In the genomic region with DNA sequence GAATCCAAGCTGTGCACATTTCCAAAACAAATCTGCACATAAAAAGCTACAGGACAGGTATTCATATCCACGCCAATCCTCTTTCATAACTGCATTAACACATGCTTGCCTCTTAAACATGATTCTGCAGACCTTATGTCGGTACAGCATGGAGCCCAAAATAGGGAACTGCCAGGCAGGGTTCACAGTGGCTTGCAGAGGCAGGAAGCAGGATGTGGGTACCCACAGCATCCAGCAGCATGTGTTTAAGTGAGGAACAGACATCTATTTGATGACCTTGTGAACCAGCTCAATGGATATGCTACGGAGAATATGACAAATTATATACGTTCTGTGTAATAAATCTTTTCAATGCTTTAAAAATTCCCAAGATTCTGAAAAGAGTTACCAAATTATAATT, we compare ENCODE assay signal across 15 mouse cellular contexts.
DNase-seq lines count a peak whose midpoint lies in the region; ATAC-seq and TF ChIP-seq lines count a peak whose summit lies in the region.
"Had no signal": no experiment of that assay in that cellular context is flagged by ENCODE, and none has a peak within 500 bp of the region (broad histone marks: within the 10 kb centered on the region; RNA-seq: fewer than 3 reads in every experiment).

No protein-coding gene starts in this region.

- no peaks in the 10 kb centered on the region for H3K4me1 ChIP-seq in liver, embryonic 13.5 days (replicated peaks)
- H3K4me1 ChIP-seq in liver, embryonic 12.5 days, result no peaks in the 10 kb centered on the region
- H3K4me1 ChIP-seq in liver, postnatal 0 days (ENCODE audit: insufficient read depth), result no peaks in the 10 kb centered on the region
- H3K4me1 ChIP-seq in forebrain, embryonic 15.5 days, result no peaks in the 10 kb centered on the region
- H3K4me1 ChIP-seq: embryonic facial prominence, embryonic 15.5 days; hindbrain, embryonic 12.5 days; neural tube, embryonic 13.5 days had no signal

- no peaks in the 10 kb centered on the region for H3K27me3 ChIP-seq in liver, embryonic 13.5 days
- no peaks in the 10 kb centered on the region for H3K27me3 ChIP-seq in liver, embryonic 12.5 days (replicated peaks)
- H3K27me3 ChIP-seq in liver, postnatal 0 days (ENCODE audit: insufficient read depth, low read length), result no peaks in the 10 kb centered on the region
- H3K27me3 ChIP-seq in forebrain, embryonic 15.5 days, result no peaks in the 10 kb centered on the region
- H3K27me3 ChIP-seq: embryonic facial prominence, embryonic 15.5 days; hindbrain, embryonic 12.5 days; neural tube, embryonic 13.5 days had no signal

- WGBS in liver, embryonic 13.5 days (ENCODE audit: insufficient replicate concordance), result 15% methylated on average over 4 of the region's 4 CpGs
- 21% methylated on average over 4 of the region's 4 CpGs for WGBS in liver, embryonic 12.5 days (ENCODE audit: insufficient replicate concordance)
- 28% methylated on average over 4 of the region's 4 CpGs for WGBS in liver, postnatal 0 days (ENCODE audit: insufficient replicate concordance)
- WGBS in forebrain, embryonic 15.5 days, result 92% methylated on average over 4 of the region's 4 CpGs

- H3K36me3 ChIP-seq in liver, embryonic 13.5 days, result no peaks in the 10 kb centered on the region
- H3K36me3 ChIP-seq in liver, embryonic 12.5 days, result no peaks in the 10 kb centered on the region
- no peaks in the 10 kb centered on the region for H3K36me3 ChIP-seq in liver, postnatal 0 days (replicated peaks; ENCODE audit: insufficient read depth, low read length)
- H3K36me3 ChIP-seq in forebrain, embryonic 15.5 days, result no peaks in the 10 kb centered on the region
- H3K36me3 ChIP-seq: embryonic facial prominence, embryonic 15.5 days; hindbrain, embryonic 12.5 days; neural tube, embryonic 13.5 days had no signal

- no peak overlapping the region for H3K4me3 ChIP-seq in liver, embryonic 13.5 days (replicated peaks)
- H3K4me3 ChIP-seq in liver, embryonic 12.5 days, result no peak overlapping the region
- no peak overlapping the region for H3K4me3 ChIP-seq in liver, postnatal 0 days (ENCODE audit: low read depth, low read length)
- H3K4me3 ChIP-seq in forebrain, embryonic 15.5 days, result no peak overlapping the region
- H3K4me3 ChIP-seq: embryonic facial prominence, embryonic 15.5 days; hindbrain, embryonic 12.5 days; left cerebral cortex, adult 2 months; neural tube, embryonic 13.5 days had no signal

- H3K4me2 ChIP-seq in liver, embryonic 13.5 days, result no peak overlapping the region
- H3K4me2 ChIP-seq in liver, embryonic 12.5 days, result no peak overlapping the region
- H3K4me2 ChIP-seq in liver, postnatal 0 days (ENCODE audit: low read depth, low read length), result no peak overlapping the region
- no peak overlapping the region for H3K4me2 ChIP-seq in forebrain, embryonic 15.5 days (replicated peaks)
- H3K4me2 ChIP-seq: embryonic facial prominence, embryonic 15.5 days; hindbrain, embryonic 12.5 days; lung, embryonic 14.5 days; neural tube, embryonic 13.5 days had no signal

- no peak overlapping the region for H3K9ac ChIP-seq in liver, embryonic 13.5 days
- no peak overlapping the region for H3K9ac ChIP-seq in liver, embryonic 12.5 days
- H3K9ac ChIP-seq in liver, postnatal 0 days (replicated peaks), result no peak overlapping the region
- H3K9ac ChIP-seq in forebrain, embryonic 15.5 days (replicated peaks), result no peak overlapping the region
- H3K9ac ChIP-seq: embryonic facial prominence, embryonic 15.5 days; hindbrain, embryonic 12.5 days; lung, embryonic 14.5 days; neural tube, embryonic 13.5 days had no signal

- no peak overlapping the region for H3K27ac ChIP-seq in liver, embryonic 13.5 days
- H3K27ac ChIP-seq in liver, embryonic 12.5 days, result no peak overlapping the region
- no peak overlapping the region for H3K27ac ChIP-seq in liver, postnatal 0 days (ENCODE audit: low read depth)
- H3K27ac ChIP-seq in forebrain, embryonic 15.5 days (replicated peaks), result no peak overlapping the region
- H3K27ac ChIP-seq: embryonic facial prominence, embryonic 15.5 days; hindbrain, embryonic 12.5 days; left cerebral cortex, adult 2 months; neural tube, embryonic 13.5 days had no signal

- TF ChIP-seq CTCF in liver, postnatal 0 days (IDR thresholded peaks at IDR 0.05; ENCODE audit: low read depth), result no peak

- peak; percentile 4 for DNase-seq in liver, embryonic 13.5 days
- DNase-seq in liver, postnatal 0 days, result peak; percentile 48
- peak; percentile 17 for DNase-seq in skeletal muscle tissue, adult 2 months (ENCODE audit: low read depth, low spot score)
- DNase-seq in cerebellum, postnatal 36 days, result no peak
- no peak for DNase-seq in gastrocnemius, postnatal 14 days
- no peak for DNase-seq in frontal cortex, postnatal 36 days (ENCODE audit: low spot score in 2 of 2)
- DNase-seq: cerebellum, adult 11 months; kidney, postnatal 14 days; lung, embryonic 14.5 days had no signal

- intact Hi-C loops in gastrocnemius, postnatal 14 days (cut with DNase I; ENCODE audit: low total_unique reads), result no loop called here

- no peak for ATAC-seq in liver, embryonic 13.5 days (ENCODE audit: low read depth)
- ATAC-seq in liver, embryonic 12.5 days, result no peak
- ATAC-seq in liver, postnatal 0 days, result peak; percentile 48; the same call in 1 of the 2 replicates
- ATAC-seq in forebrain, embryonic 15.5 days (replicated peaks), result no peak

- TF ChIP-seq EP300 in liver, postnatal 0 days (IDR thresholded peaks at IDR 0.05; ENCODE audit: low read depth), result no peak

- no peaks in the 10 kb centered on the region for H3K9me3 ChIP-seq in liver, embryonic 13.5 days (replicated peaks)
- no peaks in the 10 kb centered on the region for H3K9me3 ChIP-seq in liver, embryonic 12.5 days (replicated peaks)
- no peaks in the 10 kb centered on the region for H3K9me3 ChIP-seq in liver, postnatal 0 days (ENCODE audit: low read length)
- H3K9me3 ChIP-seq in forebrain, embryonic 15.5 days, result no peaks in the 10 kb centered on the region
- H3K9me3 ChIP-seq: embryonic facial prominence, embryonic 15.5 days; hindbrain, embryonic 12.5 days; neural tube, embryonic 13.5 days had no signal

Comparison
In these comparisons a context has a peak if more than half of its experiments do, and no peak if none do; other contexts are left out.
1. DNase-seq: peak in liver, embryonic 13.5 days (single experiment), liver, postnatal 0 days (single experiment) and skeletal muscle tissue, adult 2 months (single experiment); none in cerebellum, postnatal 36 days (0 of 2), gastrocnemius, postnatal 14 days (single experiment) and frontal cortex, postnatal 36 days (0 of 2).